Mouse (Mus musculus) urinary bladder, adult 18-20 months (tissue): ENCODE measurements around the gene Nup93.
"Not testable (repeated sequence)": the region's sequence is repeated elsewhere in the genome, so short reads cannot be mapped to it uniquely, and the experiment has no call there.

ENCODE experiments used
- DNase-seq, 2 experiments: peaks; one replicate each; pipeline ENCODE4 v3.0.0; 2022; ENCODE audit warnings: low spot score in 2 of 2, mixed read lengths in 2 of 2

Gene Nup93

DNA sequence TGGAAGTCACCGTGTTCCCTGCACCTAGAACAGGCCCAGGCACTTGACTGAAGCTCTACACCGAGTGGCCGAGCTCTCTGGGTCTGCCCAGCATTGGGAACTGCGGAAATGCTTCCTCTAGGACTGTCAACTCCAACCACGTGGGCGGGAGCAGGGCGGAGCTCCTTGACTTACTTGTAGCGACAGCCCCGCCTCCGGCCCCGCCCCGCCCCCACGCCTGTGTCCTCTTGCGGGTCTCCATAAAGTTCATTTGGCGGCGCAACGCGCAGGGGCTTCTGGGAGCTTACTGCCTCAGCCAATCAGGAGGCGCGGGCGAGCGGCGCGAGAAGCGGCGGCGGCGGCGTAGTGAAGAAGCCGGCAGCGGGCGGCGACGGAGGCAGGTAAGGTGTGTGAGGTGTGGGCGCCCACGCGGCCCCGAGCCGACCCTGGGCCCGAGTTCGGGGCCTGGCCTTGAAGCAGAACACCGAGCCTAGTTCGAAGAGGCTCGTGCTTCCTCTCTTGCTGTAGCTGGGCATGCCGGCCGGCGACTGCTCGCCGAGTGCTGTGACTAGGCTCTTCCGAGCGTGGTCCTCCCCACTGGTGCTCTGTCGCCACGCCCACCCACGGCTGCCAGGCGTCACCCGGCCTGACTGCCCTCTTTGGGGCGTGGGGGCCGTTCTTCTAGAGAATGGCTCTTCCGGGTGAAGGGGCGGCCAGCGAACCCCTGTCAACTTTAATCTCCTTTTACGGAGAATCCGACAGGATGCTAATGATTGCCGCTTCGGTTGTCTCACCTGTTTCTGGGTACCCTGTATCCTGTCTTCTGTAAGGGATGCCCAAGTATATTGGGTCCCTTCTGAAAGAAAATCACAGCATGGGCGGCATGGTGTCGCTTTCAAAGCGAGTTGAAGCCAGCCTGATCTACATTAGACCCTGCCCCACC is at the start of gene Nup93:
Gene Nup93, plus strand, starts transcription at position 313 of the 922 bp plus-strand sequence.
- peak; percentile 95 to 97 for DNase-seq

GRCm38 (mm10) chr8:94165772-94166171 is 48.6 kb upstream of the Nup93 start:
- not testable (repeated sequence) for DNase-seq

DNA sequence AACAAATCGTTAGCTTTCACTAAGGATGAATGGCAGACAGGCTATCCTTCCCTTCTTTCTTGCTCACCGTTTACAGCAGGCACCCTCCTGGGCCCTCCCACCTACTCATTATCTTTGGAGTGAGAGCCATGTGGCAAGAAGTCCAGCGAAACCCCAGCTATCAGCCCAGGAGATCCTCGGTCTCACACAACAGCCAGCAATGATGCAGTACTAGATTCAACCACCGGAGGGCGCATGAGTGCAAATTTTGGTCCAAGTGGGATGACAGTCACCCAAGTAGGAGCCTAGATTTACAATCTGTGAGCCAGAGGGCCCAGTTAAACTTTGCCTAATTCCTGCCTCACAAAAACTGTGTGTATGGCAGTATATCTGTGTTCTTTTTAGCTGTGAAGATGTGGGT is 47.1 kb upstream of the Nup93 start:
- DNase-seq = peak; percentile 84 to 96

GRCm38 (mm10) chr8:94169547-94169946 is 44.8 kb upstream of the Nup93 start:
- no peak for DNase-seq

- no peak for DNase-seq
These were observed 43.0 kb upstream of the Nup93 start for GRCm38 (mm10) chr8:94171321-94171755.

GRCm38 (mm10) chr8:94172075-94172808 is 42.1 kb upstream of the Nup93 start, which contains the start of gene Mt2:
TSS of gene Mt2 (plus strand) at chr8:94172664.
- DNase-seq = peak; percentile 69 to 83

- DNase-seq = peak in 1 of 2 experiments; percentile 45
These were observed 41.3 kb upstream of the Nup93 start for GRCm38 (mm10) chr8:94172809-94173732.

- no peak for DNase-seq
These were observed 40.4 kb upstream of the Nup93 start for GRCm38 (mm10) chr8:94173848-94174403.

DNA sequence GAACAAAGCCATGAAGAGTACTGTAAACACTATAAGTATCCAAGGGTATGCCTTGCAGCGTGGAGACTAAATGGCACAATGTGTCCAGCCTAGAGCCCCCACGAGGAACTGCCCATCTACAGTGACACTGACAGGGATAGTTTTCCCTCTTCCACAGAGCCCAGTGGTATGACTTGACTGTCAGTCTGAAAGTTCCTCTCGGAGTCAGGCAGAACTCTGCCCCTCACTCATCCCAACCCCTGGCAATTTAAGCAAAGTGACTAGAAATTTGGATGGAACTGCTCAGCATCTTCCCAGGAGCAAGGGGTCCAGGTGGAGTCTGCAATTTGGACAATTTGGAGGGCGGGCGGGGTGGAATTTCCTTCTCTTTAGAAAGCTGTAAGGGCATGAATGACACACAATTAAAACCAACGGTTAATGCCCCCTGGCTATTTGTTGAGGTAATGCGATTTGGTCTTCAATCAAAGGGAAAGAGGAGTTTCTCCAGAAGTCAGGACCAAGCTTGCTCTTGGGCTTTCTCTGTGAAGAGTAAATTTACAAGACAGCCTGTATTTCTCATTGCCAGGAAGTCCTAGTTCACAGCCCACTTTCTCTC is 39.6 kb upstream of the Nup93 start:
- DNase-seq = no peak

- DNase-seq = no peak
These were observed 36.5 kb upstream of the Nup93 start for GRCm38 (mm10) chr8:94177716-94178390.

DNA sequence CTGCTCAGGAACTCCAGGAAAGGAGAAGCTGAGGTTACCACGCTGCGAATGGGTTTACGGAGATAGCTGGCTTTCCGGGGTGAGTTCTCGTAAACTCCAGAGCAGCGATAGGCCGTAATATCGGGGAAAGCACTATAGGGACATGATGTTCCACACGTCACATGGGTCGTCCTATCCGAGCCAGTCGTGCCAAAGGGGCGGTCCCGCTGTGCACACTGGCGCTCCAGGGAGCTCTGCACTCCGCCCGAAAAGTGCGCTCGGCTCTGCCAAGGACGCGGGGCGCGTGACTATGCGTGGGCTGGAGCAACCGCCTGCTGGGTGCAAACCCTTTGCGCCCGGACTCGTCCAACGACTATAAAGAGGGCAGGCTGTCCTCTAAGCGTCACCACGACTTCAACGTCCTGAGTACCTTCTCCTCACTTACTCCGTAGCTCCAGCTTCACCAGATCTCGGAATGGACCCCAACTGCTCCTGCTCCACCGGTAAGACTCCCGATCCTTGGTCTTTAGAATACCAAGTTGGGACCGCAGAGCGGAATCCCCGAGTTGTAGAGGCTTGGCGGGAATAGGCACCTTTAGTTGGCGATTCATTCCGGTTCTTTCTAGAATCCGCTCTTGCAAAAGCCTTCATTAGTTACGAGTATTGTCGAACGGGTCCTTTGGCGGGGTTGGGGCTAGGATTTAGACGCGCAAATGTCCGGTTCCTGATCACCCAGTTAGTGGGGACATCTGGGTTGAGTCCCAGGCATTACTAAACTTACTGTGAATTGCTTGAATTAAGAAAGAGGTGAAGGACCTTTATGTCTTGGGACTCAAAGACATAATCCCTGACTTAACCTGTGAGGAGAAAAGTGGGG is 35.3 kb upstream of the Nup93 start, which contains the start of gene Mt1:
Gene Mt1, plus strand, starts transcription at position 226 of the 856 bp plus-strand sequence.
- DNase-seq = peak; percentile 79 to 94

DNA sequence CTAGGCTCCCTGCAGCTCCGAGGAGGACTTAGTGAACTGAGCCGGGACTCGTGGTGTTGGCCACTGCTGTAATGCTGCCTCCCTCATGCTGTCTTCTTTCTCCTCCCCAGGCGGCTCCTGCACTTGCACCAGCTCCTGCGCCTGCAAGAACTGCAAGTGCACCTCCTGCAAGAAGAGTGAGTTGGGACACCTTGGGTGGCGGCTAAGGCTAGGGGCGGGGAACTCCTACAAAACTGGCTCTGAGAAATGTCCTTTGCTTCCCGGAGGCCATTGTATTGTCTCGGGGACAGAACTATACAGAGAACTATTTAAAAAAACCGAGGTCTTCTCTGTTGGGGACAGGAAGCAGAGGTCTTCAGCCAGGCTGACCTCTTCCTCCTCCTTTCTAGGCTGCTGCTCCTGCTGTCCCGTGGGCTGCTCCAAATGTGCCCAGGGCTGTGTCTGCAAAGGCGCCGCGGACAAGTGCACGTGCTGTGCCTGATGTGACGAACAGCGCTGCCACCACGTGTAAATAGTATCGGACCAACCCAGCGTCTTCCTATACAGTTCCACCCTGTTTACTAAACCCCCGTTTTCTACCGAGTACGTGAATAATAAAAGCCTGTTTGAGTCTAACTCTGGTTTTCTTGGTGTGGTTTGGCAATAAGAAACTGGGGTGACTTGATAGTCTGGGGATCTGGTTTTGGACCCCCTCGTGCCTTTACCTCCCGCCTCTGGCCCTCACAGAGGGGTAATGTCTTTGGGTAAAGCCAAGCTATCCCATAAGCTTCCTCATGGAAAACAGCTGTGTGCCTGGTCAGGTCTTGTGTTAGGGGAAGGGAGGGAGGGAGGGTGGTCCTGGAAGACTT is 34.4 kb upstream of the Nup93 start:
- no peak for DNase-seq

DNA sequence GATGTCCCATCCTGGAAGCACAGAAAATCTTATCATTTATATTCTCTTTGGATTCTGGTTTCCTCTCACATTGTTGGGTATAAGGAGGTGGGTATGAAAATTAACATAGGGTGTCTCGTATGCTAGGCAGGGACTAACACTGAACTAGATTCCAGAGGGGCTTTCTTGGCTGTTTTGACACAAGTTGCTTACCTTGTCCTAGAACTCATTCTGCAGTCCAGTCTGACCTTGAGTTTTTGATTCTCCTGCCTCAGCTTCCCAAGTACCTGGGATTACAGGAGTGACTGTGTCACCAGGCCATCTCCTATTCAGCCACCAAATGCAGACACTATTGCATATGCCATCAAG is 33.8 kb upstream of the Nup93 start:
- DNase-seq = no peak

DNA sequence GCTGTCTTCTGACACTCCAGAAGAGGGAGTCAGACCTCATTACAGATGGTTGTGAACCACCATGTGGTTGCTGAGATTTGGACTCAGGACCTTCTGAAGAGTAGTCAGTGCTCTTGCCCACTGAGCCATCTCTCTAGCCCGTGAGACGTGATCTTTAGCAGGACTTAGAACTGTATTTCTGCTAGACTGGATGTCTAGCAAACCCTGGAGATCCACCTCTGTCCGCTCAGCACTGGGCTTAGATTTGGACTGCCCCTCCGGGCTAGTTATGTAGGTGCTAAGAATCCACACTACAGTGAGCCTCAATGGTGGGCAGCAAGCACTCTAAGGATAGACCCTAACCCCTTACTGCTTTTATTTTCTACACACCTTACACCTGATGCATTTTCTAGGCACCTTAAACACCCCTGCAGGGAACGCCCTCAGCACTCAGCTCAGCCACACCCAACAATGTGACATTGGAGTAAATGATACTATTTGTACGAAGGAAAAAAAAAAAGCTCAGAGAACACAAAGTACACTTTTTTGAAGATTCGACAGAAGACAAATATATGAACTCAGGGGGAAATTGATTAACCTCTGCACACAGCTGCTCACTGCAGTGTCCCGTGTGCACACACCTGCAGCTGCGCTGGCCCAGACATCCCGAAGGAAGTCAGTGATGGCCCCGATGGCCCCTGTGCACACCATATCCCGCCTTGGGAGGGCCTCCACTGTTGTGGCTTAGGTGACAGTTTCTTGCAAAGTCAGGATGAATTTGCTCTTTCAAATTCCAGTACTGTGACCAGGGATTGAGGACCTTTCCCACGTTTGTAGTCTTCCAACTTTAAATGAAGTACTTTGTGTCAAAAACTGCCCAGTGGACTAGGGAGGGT is 32.1 kb upstream of the Nup93 start:
- no peak for DNase-seq

- peak; percentile 50 to 76 for DNase-seq
These were observed 31.2 kb upstream of the Nup93 start for GRCm38 (mm10) chr8:94183117-94183516.

- no peak for DNase-seq
These were observed 30.0 kb upstream of the Nup93 start for GRCm38 (mm10) chr8:94184357-94184843.

DNA sequence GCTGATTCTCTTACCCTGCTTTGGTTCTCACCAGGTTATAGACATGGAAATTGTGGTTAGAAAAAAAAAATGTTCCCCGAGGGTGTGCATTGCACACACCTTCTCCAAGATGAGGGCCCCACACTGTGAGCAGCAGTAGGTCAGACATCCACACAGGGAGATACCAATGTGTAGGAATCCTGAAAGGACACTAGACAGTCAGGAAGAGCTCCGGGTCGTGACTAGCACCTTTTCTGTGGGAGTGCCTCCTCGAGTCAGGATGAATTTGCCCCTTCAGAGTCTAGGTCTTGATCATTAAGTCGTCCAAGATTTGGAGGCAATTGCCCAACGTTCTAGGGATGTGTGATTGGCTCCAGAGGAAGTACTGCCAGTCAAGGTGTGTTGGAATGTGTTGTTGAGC is 28.6 kb upstream of the Nup93 start:
- no peak for DNase-seq
